Mouse (Mus musculus) gastrocnemius, postnatal 36 days (tissue): ENCODE measurements at regions not wholly inside any gene's neighbourhood (a gene's known extent, or its start where the extent isn't known, plus 50 kb on each side); places are given as distances from the start of the nearest gene placed in this dataset.
"Not testable (repeated sequence)": the region's sequence is repeated elsewhere in the genome, so short reads cannot be mapped to it uniquely, and the experiment has no call there.

ENCODE experiments used
- DNase-seq, 2 experiments: peaks; one replicate each; pipeline ENCODE4 v3.0.0; 2022
- intact Hi-C: fragments of 180-260 bp; cut with DNase I; formaldehyde crosslinking; loops from one replicate; pipeline ENCODE4 v1.15.1; 2025

DNA sequence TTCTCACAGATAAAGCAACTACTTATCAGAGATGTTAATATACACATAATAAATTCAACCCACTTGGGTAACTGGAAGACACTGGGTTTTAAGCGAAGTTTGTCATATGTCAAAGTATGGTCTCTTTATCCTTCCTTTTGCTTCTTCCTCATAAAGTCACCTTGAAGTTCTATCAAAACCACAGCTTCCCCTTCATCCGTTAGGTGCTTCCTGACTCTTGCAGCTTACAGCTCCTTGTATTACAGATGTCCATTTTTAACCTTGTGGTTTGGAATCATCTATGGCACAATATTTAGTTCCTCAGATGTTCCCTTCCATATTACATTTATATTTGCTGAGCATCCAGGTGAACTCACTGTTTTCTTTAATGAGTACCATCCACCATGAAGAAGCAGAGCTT lies 787.0 kb downstream of the Rab28 start:
- intact Hi-C loops = no loop called here
- DNase-seq = no peak

DNA sequence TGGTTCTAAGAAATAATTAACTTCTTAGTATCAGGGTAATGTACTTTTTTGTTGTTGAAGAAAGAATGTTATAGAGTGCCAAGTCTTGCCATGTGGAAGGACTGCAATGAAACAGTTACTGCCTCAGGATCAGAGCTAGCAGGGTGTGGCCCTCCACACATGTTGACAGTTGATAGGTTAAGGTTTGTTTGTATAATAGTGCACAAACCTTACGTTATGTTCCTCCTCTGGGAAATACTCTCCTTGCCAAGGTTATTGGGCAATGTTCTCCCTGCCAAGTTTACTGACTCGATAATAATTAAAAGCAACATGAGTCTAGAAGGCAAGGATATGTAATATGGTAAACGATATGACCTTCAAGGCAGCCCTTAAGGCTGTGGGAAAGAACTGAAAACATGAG lies 799.2 kb downstream of the Rab28 start:
- no peak for DNase-seq
- intact Hi-C loops = no loop called here

DNA sequence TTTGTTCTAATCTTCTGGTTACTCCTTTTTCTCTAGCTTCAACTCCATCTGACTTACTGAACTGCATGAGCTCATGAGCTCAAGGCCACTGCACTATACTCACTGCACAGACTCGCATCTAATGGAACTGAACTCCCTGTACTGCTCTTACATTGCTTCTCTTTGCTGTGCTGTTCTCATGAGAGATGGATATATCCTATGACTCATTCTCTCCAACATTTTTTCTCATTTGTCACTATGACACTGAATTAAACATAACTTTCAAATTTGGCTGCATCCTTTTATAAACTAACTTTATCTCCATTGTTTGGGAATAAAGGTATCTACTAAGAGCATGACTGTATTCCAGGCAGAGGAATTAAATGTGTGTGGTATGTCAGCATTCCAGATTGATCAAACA lies 806.2 kb downstream of the Rab28 start:
- intact Hi-C loops = no loop called here
- DNase-seq = no peak

DNA sequence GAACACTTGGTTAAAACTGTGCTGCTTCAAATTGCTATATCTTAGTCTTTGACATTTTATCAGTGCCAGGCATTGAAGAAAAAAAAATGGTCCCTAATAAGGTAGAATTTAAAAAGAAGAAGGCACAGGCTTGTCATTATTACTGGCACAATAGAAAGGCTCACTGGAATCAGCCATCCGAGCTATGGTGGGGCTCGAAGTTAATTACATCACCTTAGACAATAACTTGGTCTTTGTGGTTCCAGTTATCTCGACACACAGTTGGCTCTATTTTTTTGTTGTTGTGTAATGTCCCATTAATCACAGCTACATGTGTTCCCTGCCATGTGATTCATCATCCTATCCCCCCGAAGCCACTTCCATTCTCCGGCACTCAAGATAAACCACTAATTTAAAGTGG lies 825.1 kb downstream of the Rab28 start:
- no peak for DNase-seq
- intact Hi-C loops = no loop called here

DNA sequence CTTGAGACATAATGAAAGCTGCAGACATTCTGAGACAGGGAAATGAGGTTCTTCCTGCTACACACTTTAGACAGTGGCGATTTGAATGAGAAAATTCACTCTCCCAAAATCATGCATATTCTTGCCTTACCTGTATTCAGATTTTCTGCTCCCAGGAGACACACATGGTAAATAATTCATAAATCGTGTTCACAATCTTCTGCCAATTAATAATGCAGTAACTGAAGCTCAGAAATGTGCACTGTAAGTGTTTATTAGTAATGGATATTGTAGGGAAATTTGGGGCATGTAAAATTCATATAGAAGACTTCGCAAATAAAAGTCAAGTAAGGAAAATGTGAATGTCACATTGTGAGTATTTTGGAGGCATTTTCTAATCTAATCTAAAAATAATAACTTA lies 830.2 kb downstream of the Rab28 start:
- DNase-seq = no peak
- intact Hi-C loops = no loop called here

DNA sequence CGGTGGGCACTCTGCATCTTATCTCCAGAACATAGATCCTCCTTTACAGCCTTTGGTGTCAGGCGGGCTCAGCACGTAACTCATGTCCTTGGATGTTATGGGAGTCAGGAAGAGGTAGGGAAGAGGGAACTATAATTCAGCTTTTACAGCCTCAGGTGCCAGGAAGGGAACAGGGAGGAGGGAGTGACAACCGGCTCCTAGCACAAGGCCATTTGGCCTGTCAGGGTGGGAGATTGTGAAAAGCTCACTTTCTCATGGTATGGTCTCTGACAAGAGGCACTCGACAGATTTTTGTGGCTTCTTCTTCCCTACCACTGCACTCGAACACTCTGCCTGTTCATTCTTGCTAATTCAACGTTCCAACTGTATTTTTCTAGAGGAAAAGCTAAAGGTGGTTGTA lies 845.6 kb downstream of the Rab28 start:
- DNase-seq, intact Hi-C loops: not testable (repeated sequence)
